Mouse (Mus musculus) left cerebral cortex, adult 8-10 months (tissue): ENCODE measurements around the gene Lypd1. TPM values are rescaled to one million over a fixed set of nuclear protein-coding genes. Genes with fewer than 3 reads are reported as not detected.

Experiments
- DNase-seq, 2 experiments: peaks; one replicate each; pipeline ENCODE4 v3.0.0; 2022; ENCODE audit warnings: low spot score in 2 of 2
- total RNA-seq, 4 experiments: library from RNA; stranded (reverse); gene quantifications; 2 replicates each; pipeline ENCODE4 v1.2.4; 2022

The Lypd1 gene
- total RNA-seq = 100 to 1,000 TPM in 2 of 4 experiments, 10 to 100 TPM in 2; 82.6 to 113 (median 99.6) TPM

GRCm38 (mm10) chr1:125912601-125913600 lies at the start of gene Lypd1:
TSS of gene Lypd1 (minus strand) at chr1:125913101.
- DNase-seq = peak in 1 of 2 experiments; percentile 4

- DNase-seq = no peak
Observed at GRCm38 (mm10) chr1:125951026-125951425, 38.1 kb upstream of the Lypd1 start.

GRCm38 (mm10) chr1:125949076-125949475 lies 36.2 kb upstream of the Lypd1 start:
- no peak for DNase-seq

GRCm38 (mm10) chr1:125945136-125945535 lies 32.2 kb upstream of the Lypd1 start:
- peak; percentile 9 to 80 for DNase-seq

- DNase-seq = no peak
Observed at GRCm38 (mm10) chr1:125943305-125943704, 30.4 kb upstream of the Lypd1 start.

- DNase-seq = no peak
Observed at GRCm38 (mm10) chr1:125925486-125925885, 12.6 kb upstream of the Lypd1 start.

GRCm38 (mm10) chr1:125923062-125923461 lies 10.2 kb upstream of the Lypd1 start:
- no peak for DNase-seq

- no peak for DNase-seq
Observed at GRCm38 (mm10) chr1:125920696-125921095, 7.8 kb upstream of the Lypd1 start.

GRCm38 (mm10) chr1:125911901-125912445 lies 928 bp downstream of the Lypd1 start:
- peak; percentile 37 to 57 for DNase-seq

GRCm38 (mm10) chr1:125911337-125911900 lies 1.5 kb downstream of the Lypd1 start:
- DNase-seq = peak; percentile 12 to 21

GRCm38 (mm10) chr1:125910871-125911265 lies 2.0 kb downstream of the Lypd1 start:
- DNase-seq = no peak

- peak in 1 of 2 experiments; percentile 12 for DNase-seq
Observed at GRCm38 (mm10) chr1:125910211-125910870, 2.6 kb downstream of the Lypd1 start.

- DNase-seq = no peak
Observed at GRCm38 (mm10) chr1:125893158-125893557, 19.7 kb downstream of the Lypd1 start.

- no peak for DNase-seq
Observed at GRCm38 (mm10) chr1:125870056-125870455, 42.8 kb downstream of the Lypd1 start.

GRCm38 (mm10) chr1:125858631-125859030 lies 54.3 kb downstream of the Lypd1 start:
- peak in 1 of 2 experiments; percentile 23 for DNase-seq

- no peak for DNase-seq
Observed at GRCm38 (mm10) chr1:125854646-125855045, 58.3 kb downstream of the Lypd1 start.

- no peak for DNase-seq
Observed at GRCm38 (mm10) chr1:125839746-125840392, 73.0 kb downstream of the Lypd1 start.

GRCm38 (mm10) chr1:125837507-125837906 lies 75.4 kb downstream of the Lypd1 start:
- no peak for DNase-seq

GRCm38 (mm10) chr1:125823611-125824010 lies 89.3 kb downstream of the Lypd1 start:
- no peak for DNase-seq

GRCm38 (mm10) chr1:125821101-125821500 lies 91.8 kb downstream of the Lypd1 start:
- DNase-seq = no peak
